Mouse (Mus musculus) intestine, embryonic 16.5 days (tissue): ENCODE results near the gene Ubr2. TPM values are rescaled to one million over a fixed set of nuclear protein-coding genes. Genes with fewer than 3 reads are reported as not detected.
A peak's percentile ranks its signal among the peaks of the same experiment; 100 is the strongest.

Source experiments
- ATAC-seq: fragments of 200-750 bp; cut with Nextera tagmentation; 2 replicates; pipeline ENCODE4 v1.8.0; 2017; ENCODE audit warnings: moderate TSS enrichment, moderate library complexity
- H3K27ac ChIP-seq: fragments of 300-500 bp; sonication (generic); 2 replicates; pipeline ENCODE4 v1.5.1; 2014; ENCODE audit warnings: mild to moderate bottlenecking, low read length
- H3K27me3 ChIP-seq: fragments of 300-500 bp; sonication (generic); replicated peaks from 2 replicates; pipeline ENCODE4 v1.6.1; 2014; ENCODE audit warnings: low read length, control low read depth, mixed read lengths; ENCODE audit not compliant: control insufficient read depth, insufficient read depth
- H3K36me3 ChIP-seq: fragments of 300-500 bp; sonication (generic); 2 replicates; pipeline ENCODE4 v1.6.1; 2014; ENCODE audit warnings: low read length, control low read depth; ENCODE audit not compliant: control insufficient read depth, insufficient read depth
- H3K4me1 ChIP-seq: fragments of 300-500 bp; sonication (generic); 2 replicates; pipeline ENCODE4 v1.6.1; 2014; ENCODE audit warnings: low read length, control low read depth, mixed read lengths; ENCODE audit not compliant: control insufficient read depth, insufficient read depth
- H3K4me2 ChIP-seq: fragments of 300-500 bp; sonication (generic); 2 replicates; pipeline ENCODE4 v1.6.1; 2014; ENCODE audit warnings: low read depth, low read length, control low read depth
- H3K4me3 ChIP-seq: fragments of 300-500 bp; sonication (generic); 2 replicates; pipeline ENCODE4 v1.5.1; 2014; ENCODE audit warnings: mild to moderate bottlenecking, low read length
- H3K9ac ChIP-seq: fragments of 300-500 bp; sonication (generic); 2 replicates; pipeline ENCODE4 v1.6.1; 2014; ENCODE audit warnings: low read depth, low read length
- H3K9me3 ChIP-seq: fragments of 300-500 bp; sonication (generic); 2 replicates; pipeline ENCODE4 v1.6.1; 2016; ENCODE audit warnings: low read length, control low read depth; ENCODE audit not compliant: control insufficient read depth
- WGBS: fragments of 180-500 bp; shearing (Covaris S2); extraction: QIAGEN DNeasy Blood & Tissue Kit; methylation state at CpG from one replicate; pipeline ENCODE4 v1.1.7; 2014; 5-methylcytosine and 5-hydroxymethylcytosine counted together
- polyA plus RNA-seq: library from polyadenylated mRNA; unstranded; fragments of >200 nt; fragmentation: Nextera tagmentation; extraction: Ambion mirVana; gene quantifications from 2 replicates; pipeline ENCODE4 v1.2.1, GENCODE M21; 2015

Ubr2 gene
- polyA plus RNA-seq = 9.1 and 10.1 TPM in 2 replicates

DNA sequence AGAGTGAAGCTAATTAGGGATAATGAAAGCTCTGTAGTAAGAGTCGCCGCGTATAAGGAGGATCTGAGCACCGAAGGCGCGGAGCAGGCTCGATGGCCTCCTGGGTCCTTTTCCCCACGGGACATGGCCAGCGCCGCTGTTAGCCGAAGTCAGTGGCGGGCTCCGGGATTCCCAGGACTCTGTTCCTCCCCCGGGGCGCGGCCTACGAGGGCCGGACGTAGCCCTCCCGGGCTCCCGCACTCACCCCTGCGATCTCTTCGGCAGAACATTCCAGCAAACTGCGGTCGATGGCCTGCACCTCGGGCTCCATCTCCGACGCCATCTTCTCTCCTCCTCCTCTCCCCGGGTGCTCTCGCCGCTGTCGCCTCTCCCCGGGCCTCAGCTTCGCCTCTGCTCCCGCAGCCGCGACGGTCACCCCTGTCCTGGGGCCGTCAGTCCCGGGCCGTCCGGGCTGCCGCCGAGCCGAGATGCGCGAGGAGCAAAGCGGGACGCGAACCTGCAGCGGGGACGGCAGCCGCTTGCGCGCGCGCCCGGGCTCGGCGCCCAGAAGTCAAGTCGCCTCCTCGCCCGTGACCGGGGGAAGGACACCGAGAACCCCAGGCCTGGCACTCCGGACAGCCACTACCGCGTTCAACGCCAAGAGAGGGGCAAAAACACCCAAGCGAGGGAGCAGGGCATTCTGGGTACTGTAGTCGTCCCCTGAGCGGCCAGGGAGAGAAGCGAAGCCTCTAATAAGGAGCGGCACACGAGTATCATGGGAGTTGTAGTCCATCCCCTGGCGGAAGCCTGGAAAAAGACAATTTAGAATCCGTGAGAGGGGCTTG lies at the start of gene Ubr2:
Gene Ubr2, minus strand, starts transcription at position 659 of the 824 bp plus-strand sequence.
- no peaks in the 10 kb centered on the region for H3K36me3 ChIP-seq
- peak within 1 kb of the TSS; percentile 98 for H3K27ac ChIP-seq
- peak within 1 kb of the TSS; percentile 72 for H3K4me2 ChIP-seq
- peaks cover 23% of the 10 kb centered on the region for H3K4me1 ChIP-seq
- under 1% methylated on average over 74 of the region's 77 CpGs for WGBS
- H3K4me3 ChIP-seq = peak within 1 kb of the TSS; percentile 88
- no peaks in the 10 kb centered on the region for H3K27me3 ChIP-seq
- peak; percentile 97 for ATAC-seq
- H3K9ac ChIP-seq = peak within 1 kb of the TSS; percentile 95
- no peaks in the 10 kb centered on the region for H3K9me3 ChIP-seq

DNA sequence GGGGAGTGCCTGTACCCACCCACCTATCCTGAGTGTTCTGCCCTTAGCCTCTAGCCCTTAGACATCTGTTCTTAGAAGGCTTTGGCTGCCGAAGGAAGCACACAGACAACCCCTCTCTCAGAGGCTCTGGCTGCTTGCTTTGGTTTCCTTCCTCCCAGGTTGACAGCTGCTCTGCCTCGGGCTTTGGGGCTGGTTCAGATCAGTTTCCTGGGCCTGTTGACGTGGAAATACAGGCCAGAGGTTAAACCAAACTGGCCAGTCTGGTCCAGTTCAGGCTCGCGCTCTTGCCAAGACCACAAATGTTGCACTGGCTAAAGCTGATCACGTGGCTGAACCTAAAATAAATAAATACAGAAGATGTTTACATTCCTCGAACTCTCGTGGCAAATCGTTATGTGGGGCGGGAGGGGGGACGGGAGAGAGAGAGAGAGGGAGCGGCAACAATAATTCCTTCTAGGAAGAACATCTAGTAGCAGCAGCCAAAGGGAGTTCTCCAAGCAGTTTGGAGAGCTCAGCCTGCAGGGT lies 49.5 kb upstream of the Ubr2 start:
- Histone ChIP-seq H3K4me3 (no peak overlapping the region), H3K36me3 (no peaks in the 10 kb centered on the region), H3K27me3 (no peaks in the 10 kb centered on the region), H3K4me2 (peak overlapping the region; percentile 7; the same call in 1 of the 2 replicates), H3K9me3 (0 out of 2 replicates have a peak, but pooled peaks cover 5% of the 10 kb centered on the region), H3K27ac (peak overlapping the region; percentile 64), H3K4me1 (no peaks in the 10 kb centered on the region), H3K9ac (no peak overlapping the region)
- 22% methylated on average over 12 of the region's 12 CpGs for WGBS
- peak; percentile 88 for ATAC-seq

DNA sequence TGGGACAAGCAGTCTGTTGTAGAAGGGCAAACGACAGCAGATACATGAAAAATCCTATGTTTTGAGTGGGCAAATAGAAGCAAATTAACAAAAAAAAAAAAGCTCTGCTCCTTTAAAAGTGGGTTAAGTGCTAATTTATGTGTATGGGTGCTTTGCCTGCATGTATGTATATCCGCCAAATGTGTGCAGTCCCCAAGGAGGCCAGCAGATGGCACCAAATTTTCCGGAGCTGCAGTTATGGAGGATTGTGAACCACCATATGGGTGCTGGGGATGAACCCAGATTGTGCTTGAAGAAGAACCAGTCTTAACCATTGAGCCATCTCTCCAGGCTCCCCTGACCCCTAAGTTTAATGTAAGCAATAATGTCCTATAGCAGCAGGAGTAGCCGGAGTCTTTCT lies 47.6 kb upstream of the Ubr2 start:
- Histone ChIP-seq H3K27ac (no peak overlapping the region), H3K4me3 (no peak overlapping the region), H3K36me3 (no peaks in the 10 kb centered on the region), H3K4me1 (no peaks in the 10 kb centered on the region), H3K9me3 (0 out of 2 replicates have a peak, but pooled peaks cover 5% of the 10 kb centered on the region), H3K27me3 (no peaks in the 10 kb centered on the region), H3K4me2 (no peak overlapping the region), H3K9ac (no peak overlapping the region)
- 98% methylated on average over 4 of the region's 4 CpGs for WGBS
- ATAC-seq = no peak

- Histone ChIP-seq H3K27me3 (no peaks in the 10 kb centered on the region), H3K9me3 (0 out of 2 replicates have a peak, but pooled peaks cover 5% of the 10 kb centered on the region), H3K36me3 (no peaks in the 10 kb centered on the region), H3K27ac (no peak overlapping the region), H3K9ac (no peak overlapping the region), H3K4me3 (no peak overlapping the region), H3K4me1 (no peaks in the 10 kb centered on the region), H3K4me2 (no peak overlapping the region)
- WGBS = 78% methylated on average over 6 of the region's 6 CpGs
- no peak for ATAC-seq
Measured at GRCm38 (mm10) chr17:47056476-47056875, 46.1 kb upstream of the Ubr2 start.

GRCm38 (mm10) chr17:47055121-47055520 lies 44.8 kb upstream of the Ubr2 start:
- H3K9ac ChIP-seq = no peak overlapping the region
- no peak overlapping the region for H3K27ac ChIP-seq
- 83% methylated on average over 7 of the region's 7 CpGs for WGBS
- no peaks in the 10 kb centered on the region for H3K27me3 ChIP-seq
- 0 out of 2 replicates have a peak, but pooled peaks cover 5% of the 10 kb centered on the region for H3K9me3 ChIP-seq
- H3K4me3 ChIP-seq = no peak overlapping the region
- no peaks in the 10 kb centered on the region for H3K36me3 ChIP-seq
- H3K4me1 ChIP-seq = no peaks in the 10 kb centered on the region
- H3K4me2 ChIP-seq = no peak overlapping the region
- no peak for ATAC-seq

GRCm38 (mm10) chr17:47054613-47055012 lies 44.3 kb upstream of the Ubr2 start:
- H3K4me2 ChIP-seq = no peak overlapping the region
- 0 out of 2 replicates have a peak, but pooled peaks cover 5% of the 10 kb centered on the region for H3K9me3 ChIP-seq
- H3K9ac ChIP-seq = no peak overlapping the region
- H3K27ac ChIP-seq = no peak overlapping the region
- H3K4me3 ChIP-seq = no peak overlapping the region
- no peaks in the 10 kb centered on the region for H3K4me1 ChIP-seq
- ATAC-seq = no peak
- 77% methylated on average over 11 of the region's 11 CpGs for WGBS
- no peaks in the 10 kb centered on the region for H3K27me3 ChIP-seq
- no peaks in the 10 kb centered on the region for H3K36me3 ChIP-seq

- Histone ChIP-seq H3K9me3 (no peaks in the 10 kb centered on the region), H3K36me3 (no peaks in the 10 kb centered on the region), H3K9ac (no peak overlapping the region), H3K27me3 (no peaks in the 10 kb centered on the region), H3K4me3 (no peak overlapping the region), H3K27ac (no peak overlapping the region), H3K4me2 (no peak overlapping the region), H3K4me1 (no peaks in the 10 kb centered on the region)
- WGBS = 91% methylated on average over 3 of the region's 3 CpGs
- no peak for ATAC-seq
Measured at GRCm38 (mm10) chr17:47050678-47051077, 40.3 kb upstream of the Ubr2 start.

- no peaks in the 10 kb centered on the region for H3K27me3 ChIP-seq
- no peak overlapping the region for H3K27ac ChIP-seq
- H3K4me3 ChIP-seq = no peak overlapping the region
- H3K9ac ChIP-seq = no peak overlapping the region
- no peak overlapping the region for H3K4me2 ChIP-seq
- WGBS = 95% methylated on average over 14 of the region's 14 CpGs
- H3K9me3 ChIP-seq = no peaks in the 10 kb centered on the region
- H3K4me1 ChIP-seq = peaks cover 10% of the 10 kb centered on the region
- no peak for ATAC-seq
- no peaks in the 10 kb centered on the region for H3K36me3 ChIP-seq
Measured at GRCm38 (mm10) chr17:47042866-47043265, 32.5 kb upstream of the Ubr2 start.

- H3K27ac ChIP-seq = peak overlapping the region; percentile 62
- peak overlapping the region; percentile 38 for H3K4me3 ChIP-seq
- ATAC-seq = peak; percentile 90
- H3K9ac ChIP-seq = peak overlapping the region; percentile 41; the same call in 1 of the 2 replicates
- WGBS = 16% methylated on average over 18 of the region's 18 CpGs
- no peaks in the 10 kb centered on the region for H3K36me3 ChIP-seq
- no peaks in the 10 kb centered on the region for H3K27me3 ChIP-seq
- H3K9me3 ChIP-seq = no peaks in the 10 kb centered on the region
- H3K4me2 ChIP-seq = peak overlapping the region; percentile 47
- peaks cover 10% of the 10 kb centered on the region for H3K4me1 ChIP-seq
Measured at GRCm38 (mm10) chr17:47038844-47039803, 28.8 kb upstream of the Ubr2 start.
